Mouse (Mus musculus) kidney, postnatal 25 days (tissue): ENCODE data around the gene Gm4869.
"Not testable (repeated sequence)": the region's sequence is repeated elsewhere in the genome, so short reads cannot be mapped to it uniquely, and the experiment has no call there.

Source experiments
- DNase-seq, 2 experiments: peaks; one replicate each; pipeline ENCODE4 v3.0.0; 2021; ENCODE audit warnings: mixed read lengths in 2 of 2

The Gm4869 gene

DNA sequence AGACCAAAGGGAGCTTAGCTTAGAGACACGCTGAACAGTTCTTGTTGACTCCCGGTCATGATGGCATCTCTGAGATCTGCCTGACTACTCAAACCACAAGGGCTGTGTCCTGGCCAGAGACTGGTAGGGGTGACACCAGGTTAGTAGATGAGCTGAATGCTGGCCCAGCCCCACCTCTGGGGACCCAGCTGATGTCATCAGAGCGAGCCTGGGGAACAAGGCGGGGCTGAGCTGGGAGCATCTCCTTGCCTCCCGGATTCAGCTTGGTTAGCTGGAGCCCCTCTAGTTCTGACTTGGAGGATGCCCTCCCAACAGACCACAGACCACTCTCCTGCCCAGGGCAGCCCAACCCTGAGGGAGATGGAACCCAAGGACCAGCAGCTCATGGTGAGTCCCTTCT, at the start of gene Gm4869:
Gene Gm4869 (plus strand): TSS at position 301 of the 400 bp plus-strand sequence.
- DNase-seq: no peak

- DNase-seq: peak; percentile 56 to 59
Observed at GRCm38 (mm10) chr5:140396166-140396940, 49.1 kb upstream of the Gm4869 start.

GRCm38 (mm10) chr5:140402640-140403270, 42.7 kb upstream of the Gm4869 start:
- peak; percentile 50 to 66 for DNase-seq

GRCm38 (mm10) chr5:140405126-140405525, 40.3 kb upstream of the Gm4869 start:
- no peak for DNase-seq

- no peak for DNase-seq
Observed at GRCm38 (mm10) chr5:140406666-140407065, 38.8 kb upstream of the Gm4869 start.

DNA sequence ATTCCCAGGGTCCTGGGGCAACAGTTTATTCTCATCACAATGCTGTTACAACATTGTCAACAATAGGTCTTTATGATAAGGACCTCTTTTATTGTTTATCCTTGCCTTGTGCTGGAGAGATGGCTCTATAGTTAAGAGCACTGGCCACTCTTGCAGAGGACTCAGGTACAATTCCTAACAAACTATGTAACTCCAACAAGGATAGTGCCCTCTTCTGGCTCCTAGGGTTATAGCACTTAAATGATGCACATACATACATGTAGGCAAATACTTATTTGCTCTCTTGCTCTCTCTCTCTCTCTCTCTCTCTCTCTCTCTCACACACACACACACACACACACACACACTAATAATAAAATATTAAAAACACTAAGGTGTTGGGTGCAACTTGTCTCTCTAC, 36.6 kb upstream of the Gm4869 start:
- DNase-seq: no peak

DNA sequence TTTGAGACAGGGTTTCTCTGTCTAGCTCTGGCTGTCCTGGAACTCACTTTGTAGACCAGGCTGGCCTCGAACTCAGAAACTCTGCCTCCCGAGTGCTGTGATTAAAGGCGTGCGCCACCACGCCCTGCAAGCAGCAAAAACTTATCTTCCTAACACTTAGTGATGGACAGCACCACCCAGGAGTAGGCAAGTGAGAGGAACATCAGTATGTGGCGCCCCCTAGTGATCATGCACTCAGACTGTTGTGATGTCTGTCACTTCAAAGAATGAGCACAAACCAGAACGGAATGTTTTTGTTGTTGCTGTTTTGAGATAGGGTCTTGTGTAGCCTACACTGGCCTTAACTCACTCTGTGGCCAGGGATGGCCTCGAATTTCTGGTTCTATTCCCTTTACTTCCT, 34.1 kb upstream of the Gm4869 start:
- peak; percentile 68 to 89 for DNase-seq

GRCm38 (mm10) chr5:140414647-140415046, 30.8 kb upstream of the Gm4869 start:
- DNase-seq: no peak

DNA sequence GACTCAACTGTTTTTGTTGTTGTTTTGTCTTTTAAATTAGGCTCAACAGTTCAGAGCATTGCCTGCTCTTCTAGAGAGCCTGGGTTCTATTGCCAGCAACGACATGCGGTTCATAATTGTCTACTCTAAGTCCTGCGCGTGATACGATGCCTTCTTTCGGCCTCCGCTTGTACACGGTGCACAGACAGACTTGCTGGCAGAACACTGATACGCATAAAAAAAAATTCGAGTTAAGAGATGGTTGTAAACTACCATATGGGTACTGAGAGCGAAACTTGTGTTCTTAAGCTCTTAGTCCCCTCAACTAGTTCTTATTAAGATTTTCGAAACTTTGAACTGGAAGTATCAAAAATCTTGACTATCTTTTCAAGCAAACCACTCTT, 27.3 kb upstream of the Gm4869 start:
- DNase-seq: peak in 1 of 2 experiments; percentile 35

DNA sequence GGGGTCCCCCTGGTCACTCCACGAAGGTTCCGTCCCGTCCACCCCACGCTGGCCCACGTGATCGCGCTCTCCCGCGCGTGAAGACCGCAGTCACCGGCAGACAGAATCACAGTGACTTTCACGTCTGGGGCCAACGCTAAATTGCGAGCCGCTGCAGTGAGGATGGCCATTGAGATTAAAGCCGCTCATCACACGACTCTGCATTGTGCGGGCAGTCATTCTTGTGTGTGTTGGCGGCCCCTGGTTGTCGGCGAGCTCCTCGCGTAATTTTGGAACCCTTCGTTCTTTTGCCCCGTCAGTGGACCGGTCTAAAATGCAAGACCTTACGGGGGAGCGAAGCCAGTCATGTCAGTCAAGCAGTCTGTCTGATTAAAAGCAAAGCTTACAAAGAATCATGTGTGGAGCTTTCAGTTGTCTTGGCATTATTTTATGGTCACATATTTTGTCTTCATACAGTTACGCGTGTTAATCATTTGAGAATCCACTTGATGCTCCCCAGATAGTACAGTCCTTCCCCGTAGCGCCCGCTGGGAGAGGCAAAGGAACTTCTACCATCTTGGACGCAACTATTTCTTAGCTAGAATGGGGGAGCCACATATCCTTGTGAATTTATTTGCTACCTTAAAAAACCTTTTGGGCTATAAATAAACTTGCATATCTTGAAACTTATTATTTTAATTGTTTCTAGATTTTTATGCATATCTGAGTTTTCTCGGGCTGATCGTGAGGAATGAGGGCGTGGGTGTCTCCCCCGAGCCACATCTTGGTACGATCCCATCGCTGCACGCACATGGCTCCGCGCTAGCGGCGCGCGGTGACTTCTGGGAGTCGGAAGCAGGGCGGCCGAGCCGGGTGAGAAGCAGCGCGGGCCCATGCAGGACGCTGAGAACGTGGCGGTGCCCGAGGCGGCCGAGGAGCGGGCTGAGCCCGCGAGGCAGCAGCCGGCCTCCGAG, 26.7 kb upstream of the Gm4869 start, which contains the start of gene Eif3b:
Gene Eif3b (plus strand): TSS at position 840 of the 953 bp plus-strand sequence.
- DNase-seq: peak; percentile 90 to 95

DNA sequence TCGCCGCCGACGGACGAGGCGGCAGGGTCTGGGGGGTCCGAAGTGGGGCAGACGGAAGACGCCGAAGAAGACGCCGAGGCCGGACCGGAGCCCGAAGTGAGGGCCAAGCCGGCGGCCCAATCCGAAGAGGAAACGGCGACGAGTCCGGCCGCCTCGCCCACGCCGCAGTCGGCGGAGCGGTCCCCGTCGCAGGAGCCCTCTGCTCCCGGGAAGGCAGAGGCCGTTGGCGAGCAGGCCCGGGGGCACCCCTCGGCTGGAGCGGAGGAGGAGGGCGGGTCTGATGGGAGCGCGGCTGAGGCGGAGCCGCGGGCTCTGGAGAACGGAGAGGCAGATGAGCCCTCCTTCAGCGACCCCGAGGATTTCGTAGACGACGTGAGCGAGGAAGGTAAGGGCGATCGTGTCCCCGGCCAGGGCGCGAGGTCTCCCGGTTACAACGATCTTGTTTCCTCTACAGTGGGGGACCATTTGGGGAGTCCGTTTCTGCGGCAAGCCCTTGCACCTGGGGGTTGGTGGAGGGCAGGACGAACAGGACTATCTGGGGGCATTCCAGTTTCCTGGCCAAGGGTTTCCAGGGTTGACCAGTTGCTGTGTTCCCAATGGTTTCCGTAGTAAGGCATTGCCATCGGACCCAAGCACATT, 25.9 kb upstream of the Gm4869 start:
- DNase-seq: peak; percentile 20 to 51

GRCm38 (mm10) chr5:140420616-140421015, 24.8 kb upstream of the Gm4869 start:
- DNase-seq: peak in 1 of 2 experiments; percentile 5

DNA sequence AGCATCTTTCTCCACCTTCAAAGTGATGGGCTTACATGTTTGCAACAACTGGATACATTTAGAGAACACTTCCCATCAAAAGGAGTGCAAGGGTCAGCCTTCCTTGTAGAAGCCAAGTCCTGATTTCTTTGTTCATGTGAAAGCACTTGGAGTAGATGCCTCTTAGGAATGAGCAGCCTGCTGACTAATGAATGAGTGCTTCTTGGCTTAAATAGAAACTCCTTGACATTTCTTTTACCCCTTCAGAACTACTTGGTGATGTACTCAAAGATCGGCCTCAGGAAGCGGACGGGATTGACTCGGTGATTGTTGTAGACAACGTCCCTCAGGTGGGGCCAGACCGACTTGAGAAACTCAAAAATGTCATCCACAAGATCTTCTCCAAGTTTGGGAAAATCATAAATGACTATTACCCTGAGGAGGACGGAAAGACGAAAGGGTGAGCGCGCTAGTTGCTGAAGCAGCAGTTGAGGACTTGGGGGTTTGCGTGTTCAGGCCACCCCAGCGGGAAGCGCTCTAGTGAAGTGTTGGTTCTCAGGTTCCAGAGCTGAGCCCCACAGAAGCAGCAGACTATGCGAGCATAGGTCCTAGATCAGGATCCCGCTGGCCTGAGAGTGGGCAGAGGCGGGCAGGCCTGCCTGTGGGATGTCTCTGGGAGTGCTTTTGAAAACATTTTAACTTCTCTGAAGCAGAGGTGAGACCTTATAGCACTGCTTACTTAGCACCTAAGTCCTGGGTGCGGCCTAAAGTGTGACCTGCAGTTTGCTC, 20.2 kb upstream of the Gm4869 start:
- DNase-seq: no peak

DNA sequence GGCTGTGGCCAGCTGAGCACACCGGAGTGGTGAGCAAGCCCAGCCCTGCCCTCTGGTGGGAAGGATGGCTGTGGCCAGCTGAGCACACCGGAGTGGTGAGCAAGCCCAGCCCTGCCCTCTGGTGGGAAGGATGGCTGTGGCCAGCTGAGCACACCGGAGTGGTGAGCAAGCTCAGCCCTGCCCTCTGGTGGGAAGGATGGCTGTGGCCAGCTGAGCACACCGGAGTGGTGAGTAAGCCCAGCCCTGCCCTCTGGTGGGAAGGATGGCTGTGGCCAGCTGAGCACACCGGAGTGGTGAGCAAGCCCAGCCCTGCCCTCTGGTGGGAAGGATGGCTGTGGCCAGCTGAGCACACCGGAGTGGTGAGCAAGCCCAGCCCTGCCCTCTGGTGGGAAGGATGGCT, 6.3 kb upstream of the Gm4869 start:
- DNase-seq: not testable (repeated sequence)

DNA sequence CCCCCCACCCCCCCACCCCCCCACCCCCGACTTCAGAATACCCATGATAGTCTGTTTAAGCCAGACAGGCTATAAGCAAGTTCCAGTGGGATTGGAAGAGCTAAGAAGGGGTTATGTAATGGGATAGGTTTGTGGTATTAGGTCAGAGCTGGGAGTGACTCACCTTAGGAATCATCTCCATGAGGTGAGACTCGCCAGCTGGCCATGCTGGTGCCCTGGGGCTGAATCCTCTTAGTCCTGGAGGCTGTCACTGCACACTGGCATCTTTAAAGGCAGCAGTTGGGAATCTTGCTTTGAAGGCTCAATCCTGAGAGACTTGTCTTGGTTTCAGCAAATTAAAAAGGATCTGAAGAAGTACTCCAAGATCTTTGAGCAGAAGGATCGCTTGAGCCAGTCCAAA, 4.0 kb upstream of the Gm4869 start:
- DNase-seq: no peak

DNA sequence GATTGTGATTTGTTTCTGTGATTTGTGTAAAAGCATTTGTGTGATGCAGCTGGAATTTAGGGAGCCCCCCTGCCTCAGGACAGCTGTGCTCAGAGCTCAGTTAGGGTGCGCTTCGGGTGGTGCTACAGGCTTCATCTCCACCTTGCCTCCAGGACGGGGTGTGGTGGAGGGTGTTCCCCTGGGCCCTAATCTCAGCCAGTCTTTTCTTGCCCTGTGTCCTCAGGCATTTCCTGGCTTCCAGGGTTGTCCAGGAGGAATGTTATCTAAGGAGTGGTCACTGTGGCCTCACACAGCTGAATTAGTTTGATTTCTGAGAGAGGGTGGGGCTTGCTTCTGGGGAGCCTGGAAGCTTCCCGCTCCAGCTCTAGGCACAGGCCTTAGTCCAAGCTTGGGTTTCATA, 1.4 kb upstream of the Gm4869 start:
- no peak for DNase-seq

GRCm38 (mm10) chr5:140446054-140446453, 609 bp downstream of the Gm4869 start:
- DNase-seq: no peak

DNA sequence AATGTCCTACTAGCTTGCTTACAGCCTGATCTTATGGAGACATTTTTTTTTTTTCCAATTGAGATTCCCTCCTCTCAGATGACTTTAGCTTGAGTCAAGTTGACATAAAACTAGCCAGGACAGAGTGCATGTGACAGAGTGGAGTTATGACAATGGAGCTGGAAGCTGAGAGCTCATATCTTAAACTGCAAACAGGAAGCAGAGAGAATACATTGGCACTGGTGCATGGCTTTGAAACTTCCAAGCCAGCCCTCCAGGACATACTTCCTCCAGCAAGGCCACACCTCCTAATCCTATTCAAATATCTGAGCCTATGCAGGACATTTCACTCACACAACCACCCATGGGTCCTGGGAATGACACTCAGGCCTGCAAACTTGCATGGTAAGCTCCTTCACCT, 9.0 kb downstream of the Gm4869 start:
- DNase-seq: no peak

DNA sequence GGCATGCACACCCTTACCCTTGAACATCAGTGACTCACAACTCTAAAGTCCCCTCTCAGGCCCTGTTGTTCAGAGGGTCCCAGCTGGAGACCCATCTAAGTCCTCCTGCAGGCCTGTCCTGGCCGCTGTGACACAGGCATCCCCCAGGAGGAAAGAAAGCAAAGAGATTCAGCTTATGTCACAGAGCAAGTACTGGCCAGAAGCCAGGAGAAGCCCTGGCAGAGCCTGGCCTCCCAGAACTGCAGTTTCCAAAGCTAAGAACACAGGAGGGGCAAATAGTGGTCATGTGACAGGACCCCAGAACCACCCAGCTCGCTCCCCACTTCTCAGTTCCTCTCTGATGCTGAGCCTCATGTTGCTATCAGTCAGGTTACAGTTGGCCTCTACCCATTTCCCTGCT, 10.0 kb downstream of the Gm4869 start:
- DNase-seq: no peak

DNA sequence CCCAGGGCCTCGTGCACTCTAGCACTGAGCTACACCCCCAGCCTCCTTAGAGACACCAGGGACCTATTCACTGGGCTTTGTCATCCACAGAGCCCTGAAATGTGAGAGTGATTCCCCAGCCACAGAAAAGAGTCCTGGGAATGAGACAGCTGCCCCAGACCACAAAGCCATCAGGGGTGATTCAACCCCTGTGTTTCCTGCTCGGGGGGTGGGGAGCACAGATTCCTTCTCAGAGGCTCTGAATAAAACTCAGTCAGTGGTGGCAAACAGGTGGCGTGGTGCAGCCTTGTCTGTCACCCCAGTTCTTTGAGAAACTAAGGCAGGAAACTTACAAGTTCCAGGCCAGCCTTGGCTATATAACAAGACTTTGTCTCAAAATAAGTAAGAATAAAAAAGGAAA, 16.0 kb downstream of the Gm4869 start:
- no peak for DNase-seq

GRCm38 (mm10) chr5:140463151-140463550, 17.7 kb downstream of the Gm4869 start:
- not testable (repeated sequence) for DNase-seq

- DNase-seq: no peak
Observed at GRCm38 (mm10) chr5:140464943-140465342, 19.5 kb downstream of the Gm4869 start.
